Mouse (Mus musculus): ENCODE results near the gene Scn1a. TPM values are rescaled to one million over a fixed set of nuclear protein-coding genes. Genes with fewer than 3 reads are reported as not detected.

Scn1a gene
- total and polyA plus RNA-seq, 3 experiments = 0.05 TPM; not detected in 2

DNA sequence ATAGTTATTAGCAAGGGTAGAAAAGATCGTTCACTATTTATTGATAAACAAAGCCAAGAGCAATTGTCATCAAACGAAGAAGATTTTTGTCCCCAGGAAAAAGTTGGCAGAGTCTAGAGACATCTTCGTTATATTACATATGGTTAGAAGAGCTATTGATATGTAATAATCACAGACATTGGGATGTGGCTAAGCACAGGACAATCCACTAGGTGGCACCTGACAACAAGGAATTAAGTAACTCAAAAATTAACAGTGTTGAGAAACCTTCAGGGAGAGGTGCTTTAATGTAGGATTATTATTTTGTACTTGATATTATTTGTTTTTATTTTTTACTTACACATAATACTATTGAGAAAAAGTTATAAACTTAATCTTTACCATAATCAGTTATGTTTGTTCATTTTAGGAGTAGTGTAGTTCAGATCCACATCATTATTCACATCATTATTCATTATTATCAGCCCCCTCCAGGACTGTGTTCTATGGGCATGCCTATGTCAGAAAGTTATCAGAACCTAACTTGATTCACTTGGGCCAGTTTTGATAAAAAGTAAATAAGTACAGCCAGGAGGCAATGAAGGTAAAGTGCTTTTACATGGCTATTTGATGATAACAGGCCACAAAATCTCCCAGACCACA lies 32.7 kb upstream of the Scn1a start:
- Histone ChIP-seq H3K4me1 (ENCODE audit: control insufficient read depth in 1 of 2, insufficient read depth in 2 of 2) (no peaks in the 10 kb centered on the region), H3K4me3 (replicated peaks in 1 of 3; ENCODE audit: low read depth in 2 of 3, low read length in 2 of 3, poor library complexity in 1 of 3) (no peak overlapping the region), H3K9me3 (replicated peaks; ENCODE audit: low read length) (peaks cover 2% of the 10 kb centered on the region), H3K27me3 (replicated peaks) (no peaks in the 10 kb centered on the region), H3K36me3 (replicated peaks in 1 of 2; ENCODE audit: control insufficient read depth in 1 of 2, insufficient read depth in 1 of 2, low read length in 1 of 2) (no peaks in the 10 kb centered on the region), H3K27ac (ENCODE audit: insufficient read depth, low read depth) (no peak overlapping the region), H3K4me2 (ENCODE audit: insufficient read depth, low read depth, poor library complexity, severe bottlenecking) (no peak overlapping the region), H3K79me2 (replicated peaks; ENCODE audit: control insufficient read depth, extremely low read depth, insufficient read depth, poor library complexity, severe bottlenecking) (no peaks in the 10 kb centered on the region), H3K9ac (ENCODE audit: insufficient read depth, low read depth) (no peak overlapping the region)
- dilution Hi-C loops (cut with MboI; ENCODE audit: extremely low pct_ligation_motif_present, extremely low pct_unique_long_range_greater_than_20kb, low sequenced_read_pairs) = no loop called here
- TF ChIP-seq CTCF (conservative IDR thresholded peaks at IDR 0.05 in 1 of 2, IDR thresholded peaks at IDR 0.05 in 1 of 2; ENCODE audit: low read depth in 2 of 2, low read length in 2 of 2) (peak in 1 of 2 experiments; percentile 17; a peak in 1 of 4 replicates), RAD21 (IDR thresholded peaks at IDR 0.05; ENCODE audit: low read depth, low read length) (peak; percentile 19), MAZ (IDR thresholded peaks at IDR 0.05; ENCODE audit: low read depth, low read length) (no peak), ZC3H11A (IDR thresholded peaks at IDR 0.05; ENCODE audit: low read depth, low read length) (no peak), SMC3 (IDR thresholded peaks at IDR 0.05; ENCODE audit: low read depth, low read length) (no peak)
- in situ Hi-C loops (cut with MboI; ENCODE audit: low pct_ligation_motif_present, low pct_unique_long_range_greater_than_20kb, low sequenced_read_pairs) = no loop called here
- no peak for DNase-seq (ENCODE audit: extremely low read depth)

- Histone ChIP-seq H3K4me1 (ENCODE audit: control insufficient read depth in 1 of 2, insufficient read depth in 2 of 2) (no peaks in the 10 kb centered on the region), H3K4me2 (ENCODE audit: insufficient read depth, low read depth, poor library complexity, severe bottlenecking) (no peak overlapping the region), H3K27ac (ENCODE audit: insufficient read depth, low read depth) (no peak overlapping the region), H3K4me3 (replicated peaks in 1 of 3; ENCODE audit: low read depth in 2 of 3, low read length in 2 of 3, poor library complexity in 1 of 3) (no peak overlapping the region), H3K27me3 (replicated peaks) (no peaks in the 10 kb centered on the region), H3K9me3 (replicated peaks; ENCODE audit: low read length) (peaks cover 17% of the 10 kb centered on the region), H3K36me3 (replicated peaks in 1 of 2; ENCODE audit: control insufficient read depth in 1 of 2, insufficient read depth in 1 of 2, low read length in 1 of 2) (no peaks in the 10 kb centered on the region), H3K79me2 (replicated peaks; ENCODE audit: control insufficient read depth, extremely low read depth, insufficient read depth, poor library complexity, severe bottlenecking) (no peaks in the 10 kb centered on the region), H3K9ac (ENCODE audit: insufficient read depth, low read depth) (no peak overlapping the region)
- TF ChIP-seq MXI1 (IDR thresholded peaks at IDR 0.05; ENCODE audit: low read depth, low read length) = no peak
- TF ChIP-seq PAX5 (IDR thresholded peaks at IDR 0.05; ENCODE audit: low read length) = no peak
- no peak for TF ChIP-seq TBP (conservative IDR thresholded peaks at IDR 0.05; ENCODE audit: low read depth, low read length)
- TF ChIP-seq ZNF384 (IDR thresholded peaks at IDR 0.05; ENCODE audit: low read depth, low read length) = no peak
- TF ChIP-seq USF2 (conservative IDR thresholded peaks at IDR 0.05; ENCODE audit: low read depth, low read length) = no peak
- no peak for TF ChIP-seq UBTF (IDR thresholded peaks at IDR 0.05; ENCODE audit: low read depth, low read length)
- in situ Hi-C loops (cut with MboI; ENCODE audit: low pct_ligation_motif_present, low pct_unique_long_range_greater_than_20kb, low sequenced_read_pairs) (no loop called here), dilution Hi-C loops (cut with MboI; ENCODE audit: extremely low pct_ligation_motif_present, extremely low pct_unique_long_range_greater_than_20kb, low sequenced_read_pairs) (no loop called here)
- no peak for DNase-seq (ENCODE audit: extremely low read depth)
These were observed 24.8 kb upstream of the Scn1a start for GRCm38 (mm10) chr2:66465484-66465883.

DNA sequence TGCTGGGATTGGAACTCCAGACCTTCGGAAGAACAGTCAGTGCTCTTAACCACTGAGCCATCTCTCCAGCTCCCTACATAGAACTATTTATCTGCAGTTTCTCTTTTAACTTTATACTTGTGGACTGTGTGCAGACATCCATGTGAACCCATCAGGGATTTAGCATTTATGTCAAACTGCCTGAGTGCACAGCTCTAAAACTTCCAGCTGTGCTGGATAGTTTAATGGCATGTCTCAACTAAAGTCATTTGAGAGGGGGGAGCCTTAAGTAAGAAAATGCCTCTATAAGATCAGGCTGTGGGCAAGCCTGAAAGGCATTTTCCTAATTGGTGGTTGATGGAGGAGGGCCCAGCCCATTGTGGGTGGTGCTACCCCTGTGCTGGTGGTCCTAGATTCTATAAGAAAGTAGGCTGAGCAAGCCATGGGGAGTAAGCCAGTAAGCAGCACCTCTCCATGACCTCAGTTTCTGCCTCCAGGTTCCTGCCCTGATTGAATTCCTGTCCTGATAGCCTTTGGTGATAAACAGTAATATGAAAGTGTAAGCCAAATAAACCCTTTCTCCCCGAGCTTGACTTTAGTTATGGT lies 24.3 kb upstream of the Scn1a start:
- Histone ChIP-seq H3K4me3 (replicated peaks in 1 of 3; ENCODE audit: low read depth in 2 of 3, low read length in 2 of 3, poor library complexity in 1 of 3) (no peak overlapping the region), H3K27ac (ENCODE audit: insufficient read depth, low read depth) (no peak overlapping the region), H3K9me3 (replicated peaks; ENCODE audit: low read length) (peaks cover 17% of the 10 kb centered on the region), H3K79me2 (replicated peaks; ENCODE audit: control insufficient read depth, extremely low read depth, insufficient read depth, poor library complexity, severe bottlenecking) (no peaks in the 10 kb centered on the region), H3K4me2 (ENCODE audit: insufficient read depth, low read depth, poor library complexity, severe bottlenecking) (no peak overlapping the region), H3K36me3 (replicated peaks in 1 of 2; ENCODE audit: control insufficient read depth in 1 of 2, insufficient read depth in 1 of 2, low read length in 1 of 2) (no peaks in the 10 kb centered on the region), H3K4me1 (ENCODE audit: control insufficient read depth in 1 of 2, insufficient read depth in 2 of 2) (no peaks in the 10 kb centered on the region), H3K9ac (ENCODE audit: insufficient read depth, low read depth) (no peak overlapping the region), H3K27me3 (replicated peaks) (no peaks in the 10 kb centered on the region)
- in situ Hi-C loops (cut with MboI; ENCODE audit: low pct_ligation_motif_present, low pct_unique_long_range_greater_than_20kb, low sequenced_read_pairs) (no loop called here), dilution Hi-C loops (cut with MboI; ENCODE audit: extremely low pct_ligation_motif_present, extremely low pct_unique_long_range_greater_than_20kb, low sequenced_read_pairs) (no loop called here)
- no peak for DNase-seq (ENCODE audit: extremely low read depth)
- TF ChIP-seq POLR2AphosphoS2 (IDR thresholded peaks at IDR 0.05; ENCODE audit: low read depth, low read length) (no peak), SIN3A (IDR thresholded peaks at IDR 0.05; ENCODE audit: low read length) (no peak), MAFK (IDR thresholded peaks at IDR 0.05; ENCODE audit: insufficient replicate concordance, low read length) (no peak), NELFE (IDR thresholded peaks at IDR 0.05; ENCODE audit: low read depth, low read length) (no peak), BHLHE40 (IDR thresholded peaks at IDR 0.05; ENCODE audit: low read depth, low read length) (no peak), ELF1 (IDR thresholded peaks at IDR 0.05; ENCODE audit: low read depth, low read length) (no peak), MAX (IDR thresholded peaks at IDR 0.05; ENCODE audit: low read length) (no peak), CHD1 (IDR thresholded peaks at IDR 0.05; ENCODE audit: low read depth, low read length) (no peak), TCF12 (IDR thresholded peaks at IDR 0.05; ENCODE audit: low read depth, low read length) (no peak), MYC (IDR thresholded peaks at IDR 0.05; ENCODE audit: low read depth, low read length) (no peak)
